Mouse (Mus musculus) heart, embryonic 11.5 days (tissue): ENCODE data around the gene Tenm2. TPM values are rescaled to one million over a fixed set of nuclear protein-coding genes. Genes with fewer than 3 reads are reported as not detected.

Experiments used
- ATAC-seq: fragments of 200-750 bp; cut with Nextera tagmentation; replicated peaks from 2 replicates; pipeline ENCODE4 v1.8.0; 2017; ENCODE audit warnings: moderate library complexity; ENCODE audit not compliant: insufficient number of reproducible peaks, low FRiP score, low TSS enrichment
- H3K27ac ChIP-seq: fragments of 300-500 bp; sonication (generic); 2 replicates; pipeline ENCODE4 v1.5.1; 2014; ENCODE audit warnings: mild to moderate bottlenecking, low read depth, low read length
- H3K27me3 ChIP-seq: fragments of 300-500 bp; sonication (generic); 2 replicates; pipeline ENCODE4 v1.6.1; 2014; ENCODE audit warnings: mild to moderate bottlenecking, low read length, mixed read lengths; ENCODE audit not compliant: control insufficient read depth, insufficient read depth
- H3K36me3 ChIP-seq: fragments of 300-500 bp; sonication (generic); 2 replicates; pipeline ENCODE4 v1.6.1; 2014; ENCODE audit warnings: mild to moderate bottlenecking, low read length, moderate library complexity, mixed read lengths; ENCODE audit not compliant: control insufficient read depth, insufficient read depth
- H3K4me1 ChIP-seq: fragments of 300-500 bp; sonication (generic); 2 replicates; pipeline ENCODE4 v1.6.1; 2014; ENCODE audit warnings: low read length; ENCODE audit not compliant: control insufficient read depth, insufficient read depth
- H3K4me2 ChIP-seq: fragments of 300-500 bp; sonication (generic); 2 replicates; pipeline ENCODE4 v1.6.1; 2014; ENCODE audit warnings: mild to moderate bottlenecking, moderate library complexity
- H3K4me3 ChIP-seq: fragments of 300-500 bp; sonication (generic); 2 replicates; pipeline ENCODE4 v1.5.1; 2014; ENCODE audit warnings: low read depth, low read length
- H3K9ac ChIP-seq: fragments of 300-500 bp; sonication (generic); 2 replicates; pipeline ENCODE4 v1.6.1; 2014; ENCODE audit warnings: mild to moderate bottlenecking, low read depth, low read length, moderate library complexity
- H3K9me3 ChIP-seq: fragments of 300-500 bp; sonication (generic); replicated peaks from 2 replicates; pipeline ENCODE4 v1.6.1; 2016; ENCODE audit warnings: low read length; ENCODE audit not compliant: control insufficient read depth
- WGBS: fragments of 180-500 bp; shearing (Covaris S2); extraction: QIAGEN DNeasy Blood & Tissue Kit; methylation state at CpG from one replicate; pipeline ENCODE4 v1.1.7; 2014; ENCODE audit not compliant: insufficient replicate concordance; 5-methylcytosine and 5-hydroxymethylcytosine counted together
- polyA plus RNA-seq: library from polyadenylated mRNA; unstranded; fragments of >200 nt; fragmentation: Nextera tagmentation; extraction: Ambion mirVana; gene quantifications from 2 replicates; pipeline ENCODE4 v1.2.1, GENCODE M21; 2014

Tenm2 gene
- polyA plus RNA-seq, 1 experiment from 2014 or later = 1.4 TPM

DNA sequence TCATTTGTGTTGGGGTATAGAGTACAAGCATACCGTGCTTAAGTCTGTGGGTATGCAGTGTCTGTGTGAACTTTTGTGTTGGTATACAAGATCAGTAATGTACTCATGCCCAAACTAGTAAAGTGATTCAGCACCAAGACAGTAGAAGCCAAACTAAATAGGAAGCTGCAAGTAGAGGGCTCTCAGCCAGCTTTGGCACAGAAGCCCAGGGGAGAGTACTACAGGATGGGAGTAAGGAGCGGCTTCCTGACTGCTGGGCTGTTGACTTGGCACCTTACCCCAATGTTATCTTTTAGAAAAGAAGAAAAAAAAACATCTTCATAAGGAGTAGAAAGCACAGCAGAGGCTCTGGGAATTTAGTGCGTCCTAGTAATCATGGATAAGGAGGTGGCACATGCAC is 700.2 kb downstream of the Tenm2 start:
- 71% methylated on average over 3 of the region's 3 CpGs for WGBS
- no peak for ATAC-seq

GRCm38 (mm10) chr11:36531614-36532013 is 704.1 kb downstream of the Tenm2 start:
- H3K27me3 ChIP-seq = no peaks in the 10 kb centered on the region
- no peak overlapping the region for H3K4me3 ChIP-seq
- H3K9ac ChIP-seq = no peak overlapping the region
- no peak overlapping the region for H3K4me2 ChIP-seq
- no peaks in the 10 kb centered on the region for H3K36me3 ChIP-seq
- ATAC-seq = no peak
- no peak overlapping the region for H3K27ac ChIP-seq
- no peaks in the 10 kb centered on the region for H3K4me1 ChIP-seq
- WGBS = 54% methylated on average over 4 of the region's 4 CpGs
- no peaks in the 10 kb centered on the region for H3K9me3 ChIP-seq

More for the DNA sequence above, 700.2 kb downstream of the Tenm2 start:
- H3K27ac ChIP-seq = no peak overlapping the region
- H3K4me3 ChIP-seq = no peak overlapping the region
- no peaks in the 10 kb centered on the region for H3K9me3 ChIP-seq
- no peak overlapping the region for H3K9ac ChIP-seq
- no peak overlapping the region for H3K4me2 ChIP-seq
- H3K36me3 ChIP-seq = no peaks in the 10 kb centered on the region
- H3K27me3 ChIP-seq = no peaks in the 10 kb centered on the region
- H3K4me1 ChIP-seq = no peaks in the 10 kb centered on the region

GRCm38 (mm10) chr11:36527509-36527908 is 708.3 kb downstream of the Tenm2 start:
- Histone ChIP-seq H3K4me1 (no peaks in the 10 kb centered on the region; the same call in 1 of the 2 replicates), H3K9me3 (no peaks in the 10 kb centered on the region), H3K9ac (no peak overlapping the region), H3K4me3 (no peak overlapping the region), H3K27ac (no peak overlapping the region), H3K4me2 (no peak overlapping the region), H3K27me3 (no peaks in the 10 kb centered on the region), H3K36me3 (no peaks in the 10 kb centered on the region)
- no peak for ATAC-seq
- 38% methylated on average over 4 of the region's 4 CpGs for WGBS

- Histone ChIP-seq H3K36me3 (no peaks in the 10 kb centered on the region), H3K27ac (no peak overlapping the region), H3K9me3 (no peaks in the 10 kb centered on the region), H3K27me3 (no peaks in the 10 kb centered on the region), H3K4me3 (no peak overlapping the region), H3K4me2 (no peak overlapping the region), H3K4me1 (no peaks in the 10 kb centered on the region; the same call in 1 of the 2 replicates), H3K9ac (no peak overlapping the region)
- WGBS = 12% methylated on average over 8 of the region's 8 CpGs
- ATAC-seq = no peak
Measured at GRCm38 (mm10) chr11:36526381-36526780, 709.4 kb downstream of the Tenm2 start.

GRCm38 (mm10) chr11:36512468-36512867 is 723.3 kb downstream of the Tenm2 start:
- Histone ChIP-seq H3K9ac (no peak overlapping the region), H3K27me3 (no peaks in the 10 kb centered on the region), H3K36me3 (no peaks in the 10 kb centered on the region), H3K4me3 (no peak overlapping the region), H3K9me3 (peaks cover 5% of the 10 kb centered on the region; the same call in 1 of the 2 replicates), H3K4me1 (0 out of 2 replicates have a peak, but pooled peaks cover 2% of the 10 kb centered on the region), H3K27ac (no peak overlapping the region), H3K4me2 (no peak overlapping the region)
- 23% methylated on average over 7 of the region's 7 CpGs for WGBS
- no peak for ATAC-seq

- ATAC-seq = no peak
Measured at GRCm38 (mm10) chr11:36508312-36508711, 727.5 kb downstream of the Tenm2 start.

GRCm38 (mm10) chr11:36494898-36495548 is 740.7 kb downstream of the Tenm2 start:
- no peak for ATAC-seq
- 64% methylated on average over 9 of the region's 9 CpGs for WGBS
- no peak overlapping the region for H3K4me3 ChIP-seq
- H3K9me3 ChIP-seq = no peaks in the 10 kb centered on the region
- no peaks in the 10 kb centered on the region for H3K27me3 ChIP-seq
- H3K27ac ChIP-seq = no peak overlapping the region
- no peak overlapping the region for H3K4me2 ChIP-seq
- no peak overlapping the region for H3K9ac ChIP-seq
- H3K36me3 ChIP-seq = no peaks in the 10 kb centered on the region
- no peaks in the 10 kb centered on the region for H3K4me1 ChIP-seq

More at GRCm38 (mm10) chr11:36508312-36508711, 727.5 kb downstream of the Tenm2 start:
- Histone ChIP-seq H3K27me3 (no peaks in the 10 kb centered on the region), H3K4me2 (no peak overlapping the region), H3K27ac (no peak overlapping the region), H3K4me1 (0 out of 2 replicates have a peak, but pooled peaks cover 2% of the 10 kb centered on the region), H3K36me3 (no peaks in the 10 kb centered on the region), H3K4me3 (no peak overlapping the region), H3K9ac (no peak overlapping the region), H3K9me3 (0 out of 2 replicates have a peak, but pooled peaks cover 3% of the 10 kb centered on the region)
- WGBS = 71% methylated on average over 7 of the region's 7 CpGs

DNA sequence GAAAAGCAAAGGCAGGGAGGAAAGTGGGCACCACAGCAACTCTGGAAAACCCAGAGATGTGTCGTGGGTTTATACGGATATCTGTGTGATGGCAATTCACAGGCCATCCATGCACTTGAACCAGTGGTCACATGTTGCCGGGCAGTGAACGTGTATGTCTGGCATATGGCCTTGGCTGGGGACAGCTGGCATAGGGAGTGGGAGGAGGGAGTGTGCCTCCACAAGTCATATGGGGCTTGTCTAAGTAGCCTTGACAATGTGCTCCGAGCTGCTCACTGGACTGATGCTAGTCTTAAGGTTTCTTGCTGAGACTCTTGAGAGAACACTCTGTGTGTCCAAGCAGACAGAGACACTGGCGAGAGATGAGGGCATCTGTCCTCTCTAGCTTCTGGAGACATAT is 743.5 kb downstream of the Tenm2 start:
- H3K4me2 ChIP-seq = no peak overlapping the region
- no peak overlapping the region for H3K4me3 ChIP-seq
- no peaks in the 10 kb centered on the region for H3K9me3 ChIP-seq
- H3K9ac ChIP-seq = no peak overlapping the region
- no peak for ATAC-seq
- H3K36me3 ChIP-seq = no peaks in the 10 kb centered on the region
- no peak overlapping the region for H3K27ac ChIP-seq
- H3K27me3 ChIP-seq = no peaks in the 10 kb centered on the region
- no peaks in the 10 kb centered on the region for H3K4me1 ChIP-seq
- WGBS = 79% methylated on average over 6 of the region's 6 CpGs

GRCm38 (mm10) chr11:36490085-36490484 is 745.7 kb downstream of the Tenm2 start:
- Histone ChIP-seq H3K27ac (no peak overlapping the region), H3K4me1 (no peaks in the 10 kb centered on the region), H3K4me2 (no peak overlapping the region), H3K27me3 (no peaks in the 10 kb centered on the region), H3K4me3 (no peak overlapping the region), H3K9ac (no peak overlapping the region), H3K36me3 (no peaks in the 10 kb centered on the region), H3K9me3 (no peaks in the 10 kb centered on the region)
- WGBS = 55% methylated on average over 7 of the region's 7 CpGs
- ATAC-seq = no peak
